Mouse (Mus musculus): Measurements from ENCODE around the gene Myl6.
A peak's percentile ranks its signal among the peaks of the same experiment; 100 is the strongest.

Myl6 gene

DNA sequence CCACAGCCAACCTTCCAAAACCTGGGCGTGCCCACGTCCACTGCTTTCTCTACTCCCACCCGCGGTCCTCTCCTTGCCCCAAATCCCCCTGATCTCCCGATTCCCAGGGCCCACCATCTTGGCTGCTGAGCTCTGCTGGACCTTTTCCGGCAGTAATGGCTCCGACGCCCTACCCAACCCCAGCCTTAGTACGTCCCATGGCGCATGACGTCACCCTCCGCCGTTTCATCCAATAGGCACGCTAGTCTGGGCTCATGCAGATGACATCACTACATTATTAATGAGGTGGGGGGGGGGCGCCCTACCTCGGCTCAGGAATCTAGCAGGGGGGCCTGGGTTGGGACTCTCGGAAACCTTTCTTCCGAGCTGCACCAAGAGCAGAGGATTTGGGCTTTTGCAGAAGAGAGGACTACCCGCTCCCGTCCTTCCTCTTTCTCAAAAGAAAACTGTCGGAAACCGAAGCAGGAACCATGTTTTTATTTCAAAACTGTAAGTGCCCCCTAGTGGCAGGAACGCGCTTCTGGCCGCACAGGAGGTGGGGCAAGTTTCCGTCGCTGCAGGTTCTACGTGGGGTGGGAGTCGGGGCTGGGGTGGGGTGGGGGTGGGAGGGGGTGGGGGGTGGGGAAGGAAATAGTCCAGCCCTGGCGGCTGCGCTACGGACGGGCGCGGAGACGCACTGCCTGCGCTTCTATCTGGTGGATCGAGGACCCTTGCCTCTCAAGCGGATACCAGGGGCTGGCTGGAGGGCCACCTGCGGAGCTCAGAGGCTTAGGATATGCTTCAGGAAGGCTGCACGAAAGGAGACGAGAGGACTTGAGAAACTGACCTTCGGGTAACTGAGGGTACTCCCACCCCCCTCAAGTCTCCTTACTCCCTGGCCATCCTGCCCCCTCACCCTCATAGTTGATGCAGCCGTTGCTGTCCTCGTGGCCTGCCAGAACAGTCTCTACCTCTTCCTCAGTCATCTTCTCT is at the start of gene Myl6:
TSS of gene Myl6 (minus strand) at position 451 of the 972 bp plus-strand sequence.
- DNase-seq (ENCODE audit: low read depth, low spot score), result peak; percentile 99

DNA sequence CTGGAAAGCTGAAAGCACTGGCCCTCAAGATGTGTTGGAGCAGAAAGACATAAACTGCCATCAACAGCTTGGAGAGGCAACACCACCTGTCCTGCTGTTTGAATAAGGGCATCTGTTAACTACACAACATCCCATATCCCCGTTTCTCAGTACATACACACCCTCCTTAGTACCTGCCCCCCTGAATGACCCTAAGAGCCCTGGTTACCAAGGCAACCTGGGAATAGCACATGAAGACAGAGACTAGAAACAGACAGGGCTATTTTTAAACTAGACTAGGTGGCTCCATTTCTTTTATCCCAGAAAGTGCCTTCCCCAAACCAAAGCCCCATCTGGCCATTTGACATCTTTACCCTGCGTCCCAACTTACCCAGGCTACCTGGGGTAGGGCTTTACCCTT is 49.2 kb upstream of the Myl6 start:
- no peak for DNase-seq (ENCODE audit: low read depth, low spot score)

DNA sequence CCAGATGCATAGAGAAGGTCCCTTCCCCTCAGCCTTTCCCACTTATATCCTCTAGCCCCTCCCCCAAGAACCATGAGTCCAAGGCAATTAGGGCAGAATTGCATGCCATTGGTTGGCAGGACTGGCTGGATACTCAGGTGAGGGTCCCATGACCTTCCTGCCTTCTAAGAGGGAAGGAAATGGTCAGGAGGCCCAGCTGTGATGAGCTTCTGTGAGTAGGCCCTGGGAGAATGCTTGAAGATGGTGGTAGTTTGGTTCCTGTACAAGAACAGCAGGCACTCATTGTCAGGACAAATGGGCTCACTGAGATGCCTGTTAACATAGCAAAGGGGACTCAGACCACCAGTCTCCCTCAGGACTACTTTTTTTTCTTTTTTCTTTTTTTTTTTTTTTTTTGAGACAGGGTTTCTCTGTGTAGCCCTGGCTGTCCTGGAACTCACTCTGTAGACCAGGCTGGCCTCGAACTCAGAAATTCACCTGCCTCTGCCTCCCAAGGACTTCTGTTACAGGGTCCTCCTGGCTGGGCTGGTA is 44.5 kb upstream of the Myl6 start:
- DNase-seq (ENCODE audit: low read depth, low spot score), result no peak

DNA sequence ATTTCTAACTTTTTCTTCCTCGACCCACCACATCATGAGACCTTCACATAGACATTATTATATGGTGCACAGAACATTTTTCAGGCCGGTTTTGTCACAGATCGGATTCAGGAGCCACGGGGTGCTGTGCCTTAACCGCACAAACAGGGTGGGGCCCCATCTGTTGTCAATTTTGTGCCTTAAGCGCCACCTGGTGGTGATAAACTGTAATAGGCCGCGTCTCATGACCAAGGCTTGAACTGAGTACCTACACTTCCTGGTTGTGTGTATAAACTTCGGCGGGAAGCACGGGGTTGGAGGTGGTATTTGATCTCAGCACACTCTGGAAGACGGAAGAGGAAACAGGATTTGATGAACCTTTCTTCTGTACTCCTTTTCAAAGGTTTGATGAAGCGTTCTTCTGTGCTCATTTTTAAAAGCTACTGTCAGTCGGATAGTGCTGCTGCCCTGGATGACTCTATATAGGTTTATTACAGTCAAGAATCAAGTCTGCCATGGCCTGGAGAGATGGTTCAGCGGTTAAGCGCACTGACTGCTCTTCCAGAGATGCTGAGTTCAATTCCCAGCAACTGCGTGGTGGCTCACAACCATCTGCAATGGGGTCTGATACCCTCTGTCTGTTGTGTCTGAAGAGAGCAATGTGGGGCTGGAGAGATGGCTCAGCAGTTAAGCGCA is 42.5 kb upstream of the Myl6 start:
- DNase-seq (ENCODE audit: low read depth, low spot score), result peak; percentile 91

DNA sequence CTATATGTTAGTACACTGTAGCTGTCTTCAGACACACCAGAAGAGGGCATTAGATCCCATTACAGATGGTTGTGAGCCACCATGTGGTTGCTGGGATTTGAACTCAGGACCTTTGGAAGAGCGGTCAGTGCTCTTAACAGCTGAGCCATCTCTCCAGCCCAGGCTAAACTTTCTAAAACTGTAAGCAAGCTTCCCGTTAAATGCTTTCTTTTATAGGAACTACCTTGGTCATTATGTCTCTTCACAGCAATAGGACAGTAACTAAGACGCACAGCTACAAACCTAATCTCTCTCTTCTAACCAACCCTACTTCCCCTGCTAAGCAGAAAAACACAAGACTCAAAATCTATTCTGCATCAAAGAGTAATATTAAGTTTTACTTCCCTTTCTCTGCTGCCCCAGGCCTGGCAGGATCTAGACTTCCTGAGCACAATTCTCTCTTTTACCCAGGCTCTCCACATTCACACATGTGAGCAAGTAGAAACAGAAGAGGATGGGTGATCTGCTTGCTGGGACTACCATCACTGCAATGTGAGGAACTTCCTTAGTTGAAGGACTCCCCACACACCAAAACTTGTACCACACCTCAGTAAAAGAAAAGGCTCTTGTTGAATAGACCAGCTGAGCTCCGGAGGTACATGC is 41.8 kb upstream of the Myl6 start:
- DNase-seq (ENCODE audit: low read depth, low spot score), result no peak

DNA sequence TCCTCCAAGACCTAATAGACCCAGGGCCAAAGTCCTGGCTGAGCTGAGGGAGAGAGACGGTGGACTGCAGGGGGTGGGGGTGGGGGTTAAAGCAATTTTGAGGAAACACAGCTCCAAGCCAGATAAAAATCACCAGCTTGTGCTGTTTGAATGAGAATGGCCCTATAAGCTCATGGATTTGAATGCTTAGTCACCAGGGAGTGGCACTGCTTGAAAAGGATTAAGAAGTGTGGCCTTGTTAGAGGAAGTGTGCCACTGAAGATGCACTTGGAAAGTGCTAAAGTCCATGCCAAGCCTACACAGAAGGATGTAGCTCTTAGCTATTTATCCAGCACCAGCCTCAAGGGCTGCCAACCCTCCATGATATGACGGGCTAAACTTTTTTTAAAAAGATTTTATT is 41.3 kb upstream of the Myl6 start:
- DNase-seq (ENCODE audit: low read depth, low spot score), result no peak

DNA sequence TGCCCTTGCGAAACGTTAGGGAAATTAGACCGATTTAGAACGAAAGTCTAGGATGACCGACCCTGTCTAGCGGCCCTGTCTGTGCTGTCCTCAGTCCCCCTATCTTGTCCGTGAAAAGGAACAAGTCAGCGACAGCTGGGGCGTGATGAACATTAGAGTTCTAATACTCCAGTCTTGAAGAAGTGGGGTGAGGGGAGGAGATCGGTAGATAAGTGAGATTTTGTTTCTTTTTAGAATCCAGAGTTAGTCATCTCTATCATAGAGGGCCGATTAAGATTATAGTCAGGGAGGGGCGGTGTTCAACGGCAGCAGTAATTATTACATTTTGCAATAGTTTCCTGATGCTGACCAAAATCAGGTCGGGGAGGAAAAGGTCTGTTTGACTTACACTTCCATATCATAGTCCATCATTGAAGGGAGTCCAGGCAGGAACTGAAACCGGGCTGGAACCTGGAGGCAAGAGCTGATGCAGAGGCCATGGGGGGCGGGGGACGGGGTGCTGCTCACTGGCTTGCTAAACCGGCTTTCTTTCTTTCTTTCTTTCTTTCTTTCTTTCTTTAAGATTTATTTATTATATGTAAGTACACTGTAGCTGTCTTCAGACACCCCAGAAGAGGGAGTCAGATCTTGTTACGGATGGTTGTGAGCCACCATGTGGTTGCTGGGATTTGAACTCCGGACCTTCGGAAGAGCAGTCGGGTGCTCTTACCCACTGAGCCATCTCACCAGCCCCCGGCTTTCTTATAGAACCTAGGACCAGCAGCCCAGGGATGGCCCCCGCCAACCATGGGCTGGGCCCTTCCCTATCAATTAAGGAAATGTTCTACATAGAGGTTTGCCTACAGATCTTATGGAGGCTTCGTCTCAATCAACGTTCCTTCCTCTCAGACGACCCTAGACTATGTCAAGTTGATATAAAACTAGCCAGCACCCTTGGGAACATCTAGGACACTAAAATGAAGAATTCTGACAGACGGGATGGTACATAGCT is 32.7 kb upstream of the Myl6 start:
- DNase-seq (ENCODE audit: low read depth, low spot score), result no peak

DNA sequence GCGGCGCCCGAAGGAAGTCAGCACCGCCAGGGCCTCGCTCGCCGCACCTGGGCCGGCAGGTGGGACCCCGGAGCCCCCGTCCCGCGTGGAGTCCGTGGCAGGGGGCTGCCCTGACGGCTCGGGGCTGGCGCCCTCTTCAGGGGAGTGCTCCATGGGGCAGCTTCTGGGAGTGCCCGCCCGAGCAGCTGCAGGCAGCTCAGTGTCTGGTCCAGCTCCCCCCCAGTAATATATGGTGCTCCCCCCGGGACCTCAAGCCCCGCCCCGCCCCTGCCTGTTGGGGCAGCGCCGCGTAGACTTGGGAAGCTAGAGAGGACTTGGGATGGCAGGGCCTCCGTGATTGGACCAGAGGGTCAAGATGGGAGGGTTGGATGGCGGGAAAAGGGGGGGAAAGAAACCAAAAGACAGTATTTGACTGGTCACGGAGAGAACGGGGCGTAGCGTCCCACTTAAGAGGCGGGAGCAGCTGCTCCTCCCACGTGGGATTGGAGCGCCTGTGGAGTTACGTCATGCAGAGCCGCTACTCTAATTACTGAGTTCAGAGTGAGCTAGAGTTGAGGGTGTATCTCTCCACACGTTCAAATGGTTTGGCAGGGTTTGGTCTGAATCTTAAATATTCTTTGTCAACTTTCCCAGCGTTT is 31.8 kb upstream of the Myl6 start, which contains the start of gene Esyt1:
TSS of gene Esyt1 (minus strand) at position 201 of the 638 bp plus-strand sequence.
- peak; percentile 98 for DNase-seq (ENCODE audit: low read depth, low spot score)

DNA sequence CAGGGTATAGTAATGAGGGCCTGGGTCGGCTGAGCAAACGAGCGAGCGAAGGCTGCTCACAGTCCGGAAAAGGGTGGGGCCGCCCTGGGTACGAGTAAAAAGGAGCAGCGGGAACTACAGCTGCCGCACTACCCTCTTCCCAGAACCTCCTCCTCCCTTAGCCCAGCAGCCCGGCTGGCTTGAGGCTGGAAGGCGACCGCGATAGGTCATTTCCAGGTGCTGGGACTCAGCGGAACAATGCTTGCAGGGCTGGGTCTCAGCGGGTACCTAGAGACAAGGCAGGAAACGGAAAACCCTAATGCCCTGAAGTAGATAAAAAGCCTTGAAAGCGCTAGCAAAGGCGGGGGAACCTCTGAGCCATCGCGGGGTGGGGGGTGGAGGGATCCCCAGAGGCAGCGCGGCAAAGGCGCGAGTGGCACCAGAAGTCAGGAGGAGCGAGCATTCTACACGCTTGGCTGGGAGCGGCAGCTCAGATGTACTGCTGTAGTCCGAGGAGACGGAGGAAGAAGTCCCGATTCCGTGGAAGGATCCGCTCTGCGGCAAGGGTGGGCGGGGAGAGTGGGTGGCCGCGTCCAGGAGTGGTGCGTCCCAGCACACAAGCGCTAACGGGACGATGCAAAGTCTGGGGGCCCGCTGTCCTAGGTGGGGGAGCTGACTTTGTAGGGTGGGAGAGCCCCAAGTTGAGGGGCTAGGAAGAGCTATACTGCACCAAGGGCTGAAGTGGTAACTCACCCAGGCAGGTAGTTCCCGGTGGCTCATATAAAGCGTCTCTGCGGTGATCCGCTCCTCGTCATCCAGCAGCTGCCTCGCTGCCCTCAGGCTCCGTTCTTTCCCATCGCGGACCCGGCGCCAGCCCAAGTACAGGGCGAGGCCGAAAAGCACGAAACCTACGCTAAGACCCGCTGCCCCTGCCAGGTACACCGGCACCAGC is 31.1 kb upstream of the Myl6 start:
- DNase-seq (ENCODE audit: low read depth, low spot score), result peak; percentile 55

DNA sequence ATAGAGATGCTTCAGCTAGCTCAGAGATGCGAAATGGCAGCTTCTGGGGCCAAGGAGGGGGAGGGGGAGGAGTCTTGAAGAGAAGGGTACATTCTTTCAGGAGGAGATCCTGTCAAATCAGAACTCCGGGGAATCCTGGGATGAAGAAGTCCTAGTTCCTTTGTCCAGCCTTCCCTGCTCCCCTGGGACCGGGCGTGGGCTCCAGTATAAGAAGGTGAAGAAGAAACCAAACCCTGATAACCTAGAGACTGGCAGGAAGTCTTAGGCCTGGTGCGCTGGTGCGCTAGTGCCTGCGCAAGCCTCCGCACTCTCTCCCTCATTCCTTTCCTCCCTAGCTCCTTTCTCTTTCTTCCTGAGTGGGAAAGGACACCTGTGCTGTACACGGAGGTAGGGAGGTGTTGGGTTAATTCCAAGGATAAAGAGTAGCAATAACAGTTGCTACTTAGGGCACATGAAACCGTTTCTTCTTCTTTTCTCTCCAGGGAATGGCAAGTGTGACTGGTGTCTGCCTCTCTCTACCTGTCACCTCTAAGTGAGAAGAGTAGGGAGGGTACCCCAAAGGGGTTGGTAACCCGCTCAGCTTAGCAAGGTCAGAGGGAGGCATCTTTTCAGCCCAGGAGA is 30.3 kb upstream of the Myl6 start:
- no peak for DNase-seq (ENCODE audit: low read depth, low spot score)

DNA sequence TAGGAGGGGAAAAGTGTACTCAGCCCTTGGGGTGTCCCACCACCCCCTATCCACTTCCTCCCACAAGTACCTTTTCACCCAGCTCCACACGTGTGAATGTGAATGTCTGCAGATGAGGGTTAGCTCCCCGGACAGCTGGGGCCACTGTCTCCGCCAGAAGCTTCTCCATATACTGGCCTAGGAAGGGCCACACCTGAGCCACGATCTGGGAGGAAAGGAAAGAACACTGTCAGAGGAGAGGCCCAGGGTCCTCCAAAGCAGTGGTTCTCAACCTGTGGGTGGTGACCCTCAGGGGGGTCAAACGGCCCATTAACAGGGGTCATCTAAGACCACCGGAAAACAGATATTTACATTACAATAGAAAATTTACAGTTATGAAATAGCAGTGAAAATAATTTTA is 28.4 kb upstream of the Myl6 start:
- no peak for DNase-seq (ENCODE audit: low read depth, low spot score)

DNA sequence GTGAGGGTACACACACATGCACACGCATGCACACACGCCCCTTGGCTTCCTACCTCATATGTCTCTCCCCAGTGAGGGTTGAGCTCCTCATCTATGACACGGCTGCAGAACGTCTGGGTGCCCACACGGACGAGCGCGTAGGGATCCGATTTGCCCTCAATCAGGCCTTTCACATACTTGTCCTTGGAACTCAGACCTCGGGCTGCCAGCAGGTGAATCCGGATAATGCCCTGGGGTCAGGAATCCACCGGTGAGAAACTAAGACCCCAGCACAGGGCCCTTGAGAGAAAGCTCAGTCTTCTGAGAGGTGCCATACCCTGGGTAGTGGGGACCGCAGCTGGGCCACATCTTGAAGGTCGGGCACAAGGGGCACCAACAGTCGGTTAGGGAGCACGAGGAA is 26.6 kb upstream of the Myl6 start:
- DNase-seq (ENCODE audit: low read depth, low spot score), result no peak

DNA sequence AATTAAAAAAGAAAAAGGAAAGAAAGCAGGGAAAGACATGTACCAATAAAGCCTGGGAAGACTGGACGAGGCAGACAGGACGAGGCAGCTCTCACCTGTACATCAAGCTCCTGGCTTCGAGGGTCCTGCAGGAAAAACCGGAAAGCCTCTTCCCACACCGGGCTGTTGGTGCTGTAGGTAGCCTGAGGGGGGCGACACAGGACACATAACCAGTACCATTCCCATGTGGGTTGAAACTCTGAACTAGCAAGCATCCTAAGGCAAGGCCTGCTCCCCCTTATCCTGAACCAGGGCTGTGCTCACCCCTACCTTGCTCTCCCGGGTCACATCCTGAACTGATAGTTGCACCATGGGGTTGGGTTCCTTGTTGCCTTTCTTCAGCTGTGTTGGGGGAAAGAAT is 24.9 kb upstream of the Myl6 start:
- DNase-seq (ENCODE audit: low read depth, low spot score), result no peak

DNA sequence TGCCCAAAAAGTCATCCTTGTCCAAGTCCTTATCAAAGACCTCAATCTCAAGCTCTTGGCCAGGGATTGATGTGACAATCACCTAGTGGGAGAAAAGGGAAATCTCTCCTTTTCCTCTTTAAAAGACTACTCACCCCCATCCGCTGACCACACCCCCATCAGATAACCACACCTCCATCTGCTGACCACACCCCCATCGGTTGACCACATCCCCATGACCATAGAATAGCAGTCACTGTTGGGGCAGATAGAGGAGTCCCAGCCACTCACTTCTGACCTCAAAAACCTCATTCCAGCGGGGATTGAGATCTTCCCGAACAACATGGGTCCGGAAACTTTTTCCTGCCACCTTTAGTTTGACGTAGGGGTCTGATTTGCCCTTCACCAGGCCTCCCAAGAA is 22.7 kb upstream of the Myl6 start:
- no peak for DNase-seq (ENCODE audit: low read depth, low spot score)

DNA sequence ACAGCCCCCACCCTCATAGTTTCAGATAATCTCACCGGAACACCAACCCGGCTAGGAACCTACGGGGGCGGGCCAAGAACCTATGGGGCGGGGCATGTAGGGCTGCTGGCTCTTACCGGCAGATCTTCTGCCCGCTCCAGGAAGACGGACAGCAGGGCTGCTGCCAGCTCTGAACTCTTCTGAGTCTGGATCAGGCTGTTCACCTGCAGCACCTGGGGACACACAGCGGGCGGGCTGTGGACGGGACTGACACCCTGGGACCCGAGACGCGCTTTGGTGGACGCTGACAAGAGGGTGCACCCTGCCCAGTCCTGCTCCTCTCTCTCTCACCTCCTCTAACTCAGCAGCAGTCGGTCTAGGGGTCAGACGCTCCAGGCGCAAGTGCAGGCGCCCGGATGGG is 22.1 kb upstream of the Myl6 start:
- DNase-seq (ENCODE audit: low read depth, low spot score), result no peak

DNA sequence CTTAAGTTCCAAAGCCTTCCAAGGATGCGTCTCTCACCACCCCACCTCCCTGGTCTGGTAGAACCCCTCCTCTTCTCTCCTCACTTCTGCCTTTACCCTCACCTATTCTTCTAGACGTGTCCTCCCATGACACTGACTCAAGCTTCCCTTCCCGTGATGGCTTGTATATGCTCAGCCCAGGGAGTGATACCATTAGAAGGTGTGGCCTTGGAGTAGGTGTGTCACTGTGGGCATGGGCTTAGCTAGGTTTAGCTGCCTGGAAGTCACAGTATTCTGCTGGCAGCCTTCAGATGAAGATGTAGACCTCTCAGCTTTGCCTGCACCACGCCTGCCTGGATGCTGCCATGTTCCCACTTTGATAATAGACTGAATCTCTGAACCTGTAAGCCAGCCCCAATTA is 21.1 kb upstream of the Myl6 start:
- DNase-seq (ENCODE audit: low read depth, low spot score), result no peak

DNA sequence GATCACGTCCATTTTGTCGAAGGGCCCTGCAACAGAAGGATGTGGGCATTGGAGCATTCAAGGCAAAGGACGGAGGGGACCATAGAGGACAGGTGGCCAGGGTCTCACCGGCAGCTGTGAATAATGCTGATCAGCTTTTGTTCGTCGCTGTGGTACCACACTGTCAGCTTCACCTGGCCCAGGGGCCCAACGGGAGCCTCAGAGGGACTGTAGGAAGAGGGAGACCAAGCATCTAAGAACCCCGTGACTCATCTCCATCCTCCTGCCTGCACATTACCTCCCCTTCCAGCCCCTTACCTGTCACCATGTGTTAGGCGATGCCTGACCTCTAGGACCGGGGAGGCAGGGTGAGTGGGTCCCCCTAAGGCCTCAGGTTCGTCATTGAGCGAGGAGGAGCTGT is 17.8 kb upstream of the Myl6 start:
- no peak for DNase-seq (ENCODE audit: low read depth, low spot score)

DNA sequence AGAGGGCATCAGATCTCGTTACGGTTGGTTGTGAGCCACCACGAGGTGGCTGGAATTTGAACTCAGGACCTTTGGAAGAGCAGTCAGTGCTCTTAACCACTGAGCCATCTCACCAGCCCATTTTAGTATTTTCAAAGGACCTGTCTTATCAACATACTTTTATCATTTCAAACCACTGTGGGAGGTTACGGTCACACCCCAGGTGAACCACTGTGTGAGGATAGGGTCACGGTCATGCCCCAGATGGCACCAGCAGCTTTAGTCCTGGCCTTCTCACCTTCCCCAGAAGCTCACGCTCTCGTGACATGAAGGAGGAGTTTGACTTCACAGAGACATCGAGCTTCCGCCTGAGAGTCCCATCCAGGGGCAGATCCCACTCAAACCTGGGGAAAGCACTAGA is 17.2 kb upstream of the Myl6 start:
- no peak for DNase-seq (ENCODE audit: low read depth, low spot score)

DNA sequence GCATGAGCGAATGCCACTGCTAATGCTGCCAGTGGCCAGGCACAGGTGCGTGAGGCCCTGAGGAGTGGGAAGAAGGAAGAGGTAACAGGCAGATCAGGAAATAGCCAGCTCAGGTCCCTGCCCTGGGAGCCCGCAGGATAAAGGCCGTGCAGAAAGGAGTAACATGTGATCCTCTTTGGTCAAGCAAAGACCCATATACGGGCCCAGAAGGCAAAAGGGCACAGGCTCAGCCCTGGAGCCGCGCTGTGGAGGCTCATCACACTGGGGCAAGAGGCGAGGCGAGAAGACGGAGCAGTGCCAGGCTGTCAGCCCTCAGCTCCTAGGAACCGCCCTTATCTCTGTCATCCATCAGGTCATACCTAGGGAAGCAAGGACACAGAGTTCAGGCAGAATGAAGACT is 16.4 kb upstream of the Myl6 start:
- no peak for DNase-seq (ENCODE audit: low read depth, low spot score)

All from mesoderm, embryonic 11.5 days (tissue).